Mouse (Mus musculus) thymus, postnatal 36 days (tissue): ENCODE measurements around the gene Smim20.
A peak's percentile ranks its signal among the peaks of the same experiment; 100 is the strongest.

Experiments
- DNase-seq, 2 experiments: peaks; one replicate each; pipeline ENCODE4 v3.0.0; 2022; ENCODE audit warnings: mixed read lengths in 2 of 2

Smim20 gene

GRCm38 (mm10) chr5:53268095-53268692 lies 1.3 kb downstream of the Smim20 start:
- DNase-seq: no peak

GRCm38 (mm10) chr5:53269799-53270198 lies 2.9 kb downstream of the Smim20 start:
- no peak for DNase-seq

GRCm38 (mm10) chr5:53270947-53271711 lies 4.2 kb downstream of the Smim20 start:
- DNase-seq: no peak

GRCm38 (mm10) chr5:53272626-53273025 lies 5.7 kb downstream of the Smim20 start:
- DNase-seq: no peak

- peak in 1 of 2 experiments; percentile 24 for DNase-seq
These were observed 7.0 kb downstream of the Smim20 start for GRCm38 (mm10) chr5:53273699-53274430.

- no peak for DNase-seq
These were observed 8.0 kb downstream of the Smim20 start for GRCm38 (mm10) chr5:53274811-53275355.

GRCm38 (mm10) chr5:53275376-53275775 lies 8.5 kb downstream of the Smim20 start:
- DNase-seq: no peak

- DNase-seq: no peak
These were observed 9.7 kb downstream of the Smim20 start for GRCm38 (mm10) chr5:53276470-53277022.

GRCm38 (mm10) chr5:53277716-53278263 lies 10.9 kb downstream of the Smim20 start:
- DNase-seq: no peak

- DNase-seq: no peak
These were observed 12.4 kb downstream of the Smim20 start for GRCm38 (mm10) chr5:53279216-53279813.

- DNase-seq: no peak
These were observed 15.6 kb downstream of the Smim20 start for GRCm38 (mm10) chr5:53282487-53282886.

GRCm38 (mm10) chr5:53286406-53286805 lies 19.5 kb downstream of the Smim20 start:
- DNase-seq: no peak

- no peak for DNase-seq
These were observed 22.6 kb downstream of the Smim20 start for GRCm38 (mm10) chr5:53289438-53289837.

GRCm38 (mm10) chr5:53294627-53295026 lies 27.7 kb downstream of the Smim20 start:
- no peak for DNase-seq

GRCm38 (mm10) chr5:53296961-53297360 lies 30.1 kb downstream of the Smim20 start:
- no peak for DNase-seq

- no peak for DNase-seq
These were observed 34.6 kb downstream of the Smim20 start for GRCm38 (mm10) chr5:53301496-53301895.

- no peak for DNase-seq
These were observed 36.2 kb downstream of the Smim20 start for GRCm38 (mm10) chr5:53302895-53303670.

GRCm38 (mm10) chr5:53303941-53304340 lies 37.1 kb downstream of the Smim20 start:
- no peak for DNase-seq

- DNase-seq: no peak
These were observed 38.1 kb downstream of the Smim20 start for GRCm38 (mm10) chr5:53304936-53305335.

GRCm38 (mm10) chr5:53306864-53307263 lies 40.0 kb downstream of the Smim20 start:
- DNase-seq: no peak

- DNase-seq: no peak
These were observed 40.6 kb downstream of the Smim20 start for GRCm38 (mm10) chr5:53307437-53307836.
